Mouse (Mus musculus) heart, embryonic 16.5 days (tissue): ENCODE measurements around the gene Gm10803. TPM values are rescaled to one million over a fixed set of nuclear protein-coding genes. Genes with fewer than 3 reads are reported as not detected.

Experiments used
- ATAC-seq: fragments of 200-750 bp; cut with Nextera tagmentation; replicated peaks from 2 replicates; pipeline ENCODE4 v1.8.0; 2017; ENCODE audit warnings: moderate number of reproducible peaks; ENCODE audit not compliant: insufficient read depth, low FRiP score; ENCODE audit errors: extremely low read depth
- H3K27ac ChIP-seq: fragments of 300-500 bp; sonication (generic); 2 replicates; pipeline ENCODE4 v1.5.1; 2014; ENCODE audit warnings: mild to moderate bottlenecking, low read length, control low read depth, moderate library complexity
- H3K27me3 ChIP-seq: fragments of 300-500 bp; sonication (generic); 2 replicates; pipeline ENCODE4 v1.6.1; 2014; ENCODE audit warnings: low read length, mixed read lengths; ENCODE audit not compliant: control insufficient read depth, insufficient read depth
- H3K36me3 ChIP-seq: fragments of 300-500 bp; sonication (generic); 2 replicates; pipeline ENCODE4 v1.6.1; 2014; ENCODE audit not compliant: control insufficient read depth, insufficient read depth
- H3K4me1 ChIP-seq: fragments of 300-500 bp; sonication (generic); 2 replicates; pipeline ENCODE4 v1.6.1; 2014; ENCODE audit warnings: low read length, mixed read lengths; ENCODE audit not compliant: control insufficient read depth, insufficient read depth
- H3K4me2 ChIP-seq: fragments of 300-500 bp; sonication (generic); 2 replicates; pipeline ENCODE4 v1.6.1; 2014; ENCODE audit warnings: low read depth, mild to moderate bottlenecking, control low read depth, low read length
- H3K4me3 ChIP-seq: fragments of 300-500 bp; sonication (generic); 2 replicates; pipeline ENCODE4 v1.5.1; 2014; ENCODE audit warnings: mild to moderate bottlenecking, control low read depth, low read length
- H3K9ac ChIP-seq: fragments of 300-500 bp; sonication (generic); 2 replicates; pipeline ENCODE4 v1.6.1; 2014; ENCODE audit warnings: low read length, control low read depth
- H3K9me3 ChIP-seq: fragments of 300-500 bp; sonication (generic); replicated peaks from 2 replicates; pipeline ENCODE4 v1.6.1; 2016; ENCODE audit warnings: low read length; ENCODE audit not compliant: control insufficient read depth
- WGBS: fragments of 180-500 bp; shearing (Covaris S2); extraction: QIAGEN DNeasy Blood & Tissue Kit; methylation state at CpG from one replicate; pipeline ENCODE4 v1.1.7; 2014; 5-methylcytosine and 5-hydroxymethylcytosine counted together
- polyA plus RNA-seq: library from polyadenylated mRNA; unstranded; fragments of >200 nt; fragmentation: Nextera tagmentation; extraction: Ambion mirVana; gene quantifications from 2 replicates; pipeline ENCODE4 v1.2.1, GENCODE M21; 2015

Gene Gm10803
- polyA plus RNA-seq, 1 experiment from 2014 or later, result not detected

DNA sequence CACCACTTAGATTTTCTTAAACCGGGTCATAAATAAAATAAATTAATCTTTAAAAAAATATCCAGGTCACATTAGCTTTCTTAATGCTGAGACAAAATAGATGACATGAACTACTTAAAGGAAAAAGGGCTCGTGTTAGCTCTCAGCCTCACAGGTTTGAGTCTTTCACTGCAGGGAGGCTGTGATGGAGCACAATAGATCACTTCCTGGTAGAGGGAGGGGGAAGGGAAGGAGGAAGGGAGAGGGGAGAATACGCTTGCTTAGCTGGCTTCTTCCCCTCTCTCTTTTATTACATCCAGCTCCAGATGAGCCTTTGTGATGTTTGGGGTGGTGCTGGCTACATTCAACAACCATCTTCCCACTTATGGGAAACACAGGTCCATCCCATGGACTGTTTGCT lies 20.9 kb downstream of the Gm10803 start:
- no peak overlapping the region for H3K27ac ChIP-seq
- H3K9ac ChIP-seq, result no peak overlapping the region
- 48% methylated on average over 3 of the region's 3 CpGs for WGBS
- H3K4me2 ChIP-seq, result no peak overlapping the region
- no peaks in the 10 kb centered on the region for H3K27me3 ChIP-seq
- no peaks in the 10 kb centered on the region for H3K36me3 ChIP-seq
- no peak for ATAC-seq
- H3K4me1 ChIP-seq, result no peaks in the 10 kb centered on the region
- H3K4me3 ChIP-seq, result no peak overlapping the region
- no peaks in the 10 kb centered on the region for H3K9me3 ChIP-seq

DNA sequence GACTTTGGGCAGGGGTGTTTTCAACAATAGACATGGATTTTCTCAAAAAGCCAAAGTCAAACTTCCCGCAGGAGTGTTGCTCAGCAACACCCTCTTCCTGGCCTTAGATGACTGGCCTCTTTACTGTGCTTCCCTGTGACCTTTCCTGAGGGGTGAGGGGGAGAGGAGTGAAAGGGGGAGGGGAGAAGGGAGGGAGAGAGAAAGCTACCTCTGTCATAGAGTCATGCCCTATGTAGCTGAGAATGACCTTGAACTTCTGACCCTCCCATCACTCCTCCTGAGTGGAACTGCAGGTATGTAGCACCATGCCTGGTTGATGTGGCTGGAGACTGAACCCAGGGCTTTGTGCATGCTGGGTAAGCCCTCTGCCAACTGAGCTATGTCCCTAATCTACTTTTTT lies 25.5 kb downstream of the Gm10803 start:
- 57% methylated on average over 1 of the region's 1 CpGs for WGBS
- Histone ChIP-seq H3K4me3 (no peak overlapping the region), H3K4me2 (no peak overlapping the region), H3K4me1 (no peaks in the 10 kb centered on the region), H3K36me3 (no peaks in the 10 kb centered on the region), H3K9me3 (no peaks in the 10 kb centered on the region), H3K27ac (no peak overlapping the region), H3K27me3 (no peaks in the 10 kb centered on the region), H3K9ac (no peak overlapping the region)
- ATAC-seq, result no peak

DNA sequence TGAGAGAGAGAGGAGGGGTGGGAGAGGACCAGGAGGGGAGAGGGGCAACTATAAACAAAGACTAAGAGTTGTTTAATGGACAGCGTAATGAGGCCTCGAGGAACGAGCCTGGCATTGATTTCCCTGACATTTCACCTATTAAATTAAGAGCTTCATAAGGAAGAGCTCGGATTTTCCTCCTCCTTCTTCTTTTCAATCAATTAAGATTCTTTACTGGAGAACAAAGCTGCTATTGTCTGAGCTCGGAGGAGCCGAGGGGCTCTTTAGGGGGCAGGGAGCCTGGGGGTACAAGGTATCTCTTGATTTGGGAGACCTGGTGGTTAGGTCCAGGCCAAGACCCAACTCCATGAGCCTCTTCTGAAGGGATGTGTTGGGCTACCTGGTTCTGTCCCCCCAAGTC lies 27.1 kb downstream of the Gm10803 start:
- no peak for ATAC-seq
- Histone ChIP-seq H3K36me3 (no peaks in the 10 kb centered on the region), H3K9ac (no peak overlapping the region), H3K27me3 (no peaks in the 10 kb centered on the region), H3K4me2 (no peak overlapping the region), H3K27ac (no peak overlapping the region), H3K4me1 (0 out of 2 replicates have a peak, but pooled peaks cover 3% of the 10 kb centered on the region), H3K9me3 (no peaks in the 10 kb centered on the region), H3K4me3 (no peak overlapping the region)
- 60% methylated on average over 6 of the region's 6 CpGs for WGBS

DNA sequence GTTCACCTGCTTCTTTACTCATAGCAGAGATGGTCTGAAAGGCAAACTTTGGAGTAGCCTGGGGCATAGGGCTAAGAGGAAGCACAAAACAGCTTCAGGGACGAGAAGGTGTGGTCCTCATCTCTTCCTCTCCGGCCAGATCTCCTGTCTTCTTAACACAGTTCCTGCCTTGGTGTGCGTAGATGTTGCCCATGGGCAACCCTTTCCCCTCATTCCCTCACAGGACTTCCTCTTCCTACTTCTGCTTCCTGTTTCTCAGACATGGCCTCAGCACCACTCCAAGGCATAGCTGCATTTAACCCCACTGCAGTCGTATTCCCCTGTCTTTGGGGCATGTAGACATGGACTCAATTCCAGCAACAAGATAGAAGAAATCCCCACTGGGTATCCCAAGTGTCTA lies 29.5 kb downstream of the Gm10803 start:
- ATAC-seq, result no peak
- H3K4me3 ChIP-seq, result no peak overlapping the region
- no peaks in the 10 kb centered on the region for H3K27me3 ChIP-seq
- no peak overlapping the region for H3K4me2 ChIP-seq
- 63% methylated on average over 4 of the region's 4 CpGs for WGBS
- 0 out of 2 replicates have a peak, but pooled peaks cover 3% of the 10 kb centered on the region for H3K4me1 ChIP-seq
- no peak overlapping the region for H3K27ac ChIP-seq
- no peaks in the 10 kb centered on the region for H3K9me3 ChIP-seq
- H3K36me3 ChIP-seq, result no peaks in the 10 kb centered on the region
- H3K9ac ChIP-seq, result no peak overlapping the region

DNA sequence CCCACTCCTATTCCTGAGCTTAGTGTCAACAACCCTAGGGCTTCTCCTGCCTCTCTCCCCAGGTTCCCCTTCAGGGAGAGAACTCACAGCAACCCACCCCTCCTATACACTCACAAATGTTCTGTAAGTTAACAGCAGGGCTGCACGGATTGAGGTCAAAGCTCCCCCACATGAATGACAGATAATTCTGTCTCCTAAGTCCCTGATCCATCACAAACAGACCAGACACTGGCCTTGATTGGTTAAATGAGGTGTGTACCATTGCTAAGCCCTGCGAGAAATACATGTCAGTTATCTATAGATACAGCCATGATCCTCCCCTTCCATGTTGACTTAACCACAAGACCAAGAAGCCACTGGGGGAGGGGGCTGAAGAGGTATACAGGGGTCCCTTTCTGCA lies 31.3 kb downstream of the Gm10803 start:
- Histone ChIP-seq H3K4me1 (0 out of 2 replicates have a peak, but pooled peaks cover 3% of the 10 kb centered on the region), H3K4me3 (no peak overlapping the region), H3K4me2 (no peak overlapping the region), H3K36me3 (no peaks in the 10 kb centered on the region), H3K27me3 (peaks cover 2% of the 10 kb centered on the region; the same call in 1 of the 2 replicates), H3K27ac (no peak overlapping the region), H3K9me3 (no peaks in the 10 kb centered on the region), H3K9ac (no peak overlapping the region)
- ATAC-seq, result no peak
- WGBS, result 46% methylated on average over 2 of the region's 2 CpGs

DNA sequence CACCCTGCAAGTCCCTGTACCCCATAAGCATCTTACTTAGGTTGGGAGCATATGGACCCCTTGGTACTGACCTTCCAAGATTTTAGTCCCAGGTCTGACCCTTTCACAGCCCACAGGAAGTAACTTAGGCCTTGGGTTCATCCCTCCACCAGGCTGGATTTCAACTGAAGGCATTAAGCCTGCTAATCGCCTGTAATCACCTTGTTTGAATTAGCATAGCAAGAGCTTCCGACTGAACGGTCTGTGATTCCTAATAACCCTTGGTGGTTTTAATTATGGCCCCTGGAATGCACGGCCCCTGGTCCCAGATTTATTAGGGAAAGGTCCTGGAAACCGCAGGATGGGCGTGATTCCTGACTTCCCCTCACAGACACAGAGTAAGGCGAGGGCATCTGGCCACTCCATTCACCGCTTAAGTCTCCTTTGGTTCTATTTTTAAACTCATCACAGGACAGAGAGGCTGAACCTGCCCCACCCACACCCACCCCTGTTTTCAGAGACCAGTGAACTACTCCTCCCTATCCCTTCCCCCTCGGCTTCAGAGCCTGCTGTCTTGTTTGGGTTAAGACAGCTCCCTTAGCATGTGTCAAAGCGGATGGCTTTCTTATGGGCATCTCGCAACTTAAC lies 31.9 kb downstream of the Gm10803 start:
- 35% methylated on average over 11 of the region's 11 CpGs for whole genome bisulfite sequencing
- peaks cover 2% of the 10 kb centered on the region; the same call in 1 of the 2 replicates for H3K27me3 ChIP-seq
- H3K9ac ChIP-seq, result no peak overlapping the region
- no peak overlapping the region for H3K27ac ChIP-seq
- no peaks in the 10 kb centered on the region for H3K9me3 ChIP-seq
- 0 out of 2 replicates have a peak, but pooled peaks cover 3% of the 10 kb centered on the region for H3K4me1 ChIP-seq
- H3K4me2 ChIP-seq, result no peak overlapping the region
- ATAC-seq, result no peak
- no peaks in the 10 kb centered on the region for H3K36me3 ChIP-seq
- H3K4me3 ChIP-seq, result no peak overlapping the region

DNA sequence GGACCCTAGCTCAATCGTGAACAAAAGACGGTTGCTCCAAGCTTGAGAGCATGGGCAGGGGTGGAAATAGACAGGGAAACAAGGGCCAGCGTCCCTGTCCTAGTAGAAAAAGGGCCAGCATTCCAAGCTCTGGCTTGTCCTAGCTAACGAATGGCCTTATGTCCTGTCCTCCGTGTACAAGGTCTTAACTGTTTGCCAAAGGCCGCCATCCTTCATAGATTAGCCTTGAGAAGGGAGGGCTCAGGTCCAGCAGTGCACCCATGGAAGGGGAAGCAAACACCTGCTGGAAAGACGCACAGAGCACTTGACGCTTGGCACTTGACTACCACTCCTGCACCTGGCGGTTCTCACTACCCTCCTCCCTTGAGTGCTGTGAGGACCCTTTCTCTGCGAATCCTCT lies 32.8 kb downstream of the Gm10803 start:
- Histone ChIP-seq H3K4me3 (no peak overlapping the region), H3K9ac (no peak overlapping the region), H3K36me3 (no peaks in the 10 kb centered on the region), H3K9me3 (no peaks in the 10 kb centered on the region), H3K4me2 (no peak overlapping the region), H3K27ac (no peak overlapping the region), H3K27me3 (peaks cover 2% of the 10 kb centered on the region; the same call in 1 of the 2 replicates), H3K4me1 (0 out of 2 replicates have a peak, but pooled peaks cover 3% of the 10 kb centered on the region)
- WGBS, result 73% methylated on average over 10 of the region's 10 CpGs
- no peak for ATAC-seq

DNA sequence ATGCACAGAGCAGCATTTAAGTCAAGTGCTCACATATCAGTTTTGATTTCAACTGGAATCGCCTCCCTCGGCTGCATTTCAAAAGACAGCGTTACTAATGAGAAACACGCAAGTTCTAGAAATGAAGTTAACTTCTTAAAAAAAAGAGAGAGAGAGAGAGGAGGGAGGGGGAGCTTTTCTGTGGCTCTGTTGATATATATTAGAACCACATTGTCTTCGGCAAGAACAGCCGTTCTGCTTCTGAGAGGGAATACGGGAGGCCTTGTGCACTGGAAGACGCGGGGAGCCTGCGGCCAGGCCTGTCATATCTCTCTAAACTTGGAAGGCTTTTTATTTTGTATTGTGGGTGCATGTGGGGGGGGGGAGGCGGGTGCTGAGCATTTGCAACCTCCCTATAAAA lies 36.8 kb downstream of the Gm10803 start:
- Histone ChIP-seq H3K9me3 (no peaks in the 10 kb centered on the region), H3K36me3 (no peaks in the 10 kb centered on the region), H3K27ac (no peak overlapping the region), H3K9ac (no peak overlapping the region), H3K27me3 (peaks cover 2% of the 10 kb centered on the region; the same call in 1 of the 2 replicates), H3K4me1 (0 out of 2 replicates have a peak, but pooled peaks cover 2% of the 10 kb centered on the region), H3K4me3 (no peak overlapping the region), H3K4me2 (no peak overlapping the region)
- 61% methylated on average over 11 of the region's 11 CpGs for WGBS
- no peak for ATAC-seq

DNA sequence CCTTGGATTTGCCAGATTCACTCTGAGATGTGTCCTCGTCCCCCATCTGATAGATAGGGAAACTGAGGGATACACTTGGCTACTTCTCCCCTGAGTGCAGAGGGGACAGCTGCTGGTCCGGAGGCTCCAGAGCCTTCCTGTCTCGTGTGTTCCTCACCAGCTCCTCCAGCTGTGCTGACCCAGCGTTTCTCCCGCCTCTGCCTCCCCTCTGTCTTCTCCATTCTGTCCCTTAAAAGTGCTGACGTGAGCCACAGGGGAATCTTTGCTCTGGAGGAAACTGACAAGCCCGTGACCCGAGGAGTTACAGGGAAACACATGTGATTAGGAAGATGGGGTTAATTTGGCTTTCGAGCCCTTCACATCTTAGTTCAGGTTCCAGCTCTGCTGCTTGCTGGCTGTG lies 39.4 kb downstream of the Gm10803 start:
- no peak overlapping the region for H3K9ac ChIP-seq

More for the DNA sequence above, 39.4 kb downstream of the Gm10803 start:
- WGBS, result 43% methylated on average over 9 of the region's 9 CpGs
- no peaks in the 10 kb centered on the region for H3K9me3 ChIP-seq
- no peaks in the 10 kb centered on the region for H3K36me3 ChIP-seq
- no peak overlapping the region for H3K4me2 ChIP-seq
- H3K4me3 ChIP-seq, result no peak overlapping the region
- no peak for ATAC-seq
- no peaks in the 10 kb centered on the region for H3K4me1 ChIP-seq
- H3K27ac ChIP-seq, result no peak overlapping the region
- peaks cover 2% of the 10 kb centered on the region; the same call in 1 of the 2 replicates for H3K27me3 ChIP-seq
